Mouse (Mus musculus) heart, embryonic 12.5 days (tissue): ENCODE data around the gene Lrba. TPM values are rescaled to one million over a fixed set of nuclear protein-coding genes. Genes with fewer than 3 reads are reported as not detected.
A peak's percentile ranks its signal among the peaks of the same experiment; 100 is the strongest.

Experiments
- ATAC-seq: fragments of 200-750 bp; cut with Nextera tagmentation; 2 replicates; pipeline ENCODE4 v1.8.0; 2017; ENCODE audit warnings: moderate TSS enrichment, moderate library complexity; ENCODE audit not compliant: insufficient number of reproducible peaks, low FRiP score
- H3K27ac ChIP-seq: fragments of 300-500 bp; sonication (generic); 2 replicates; pipeline ENCODE4 v1.5.1; 2016; ENCODE audit warnings: mild to moderate bottlenecking, moderate library complexity; ENCODE audit not compliant: poor library complexity, severe bottlenecking
- H3K27me3 ChIP-seq: fragments of 300-500 bp; sonication (generic); replicated peaks from 2 replicates; pipeline ENCODE4 v1.6.1; 2016; ENCODE audit warnings: mild to moderate bottlenecking, moderate library complexity
- H3K36me3 ChIP-seq: fragments of 300-500 bp; sonication (generic); 2 replicates; pipeline ENCODE4 v1.6.1; 2016; ENCODE audit warnings: mild to moderate bottlenecking, moderate library complexity
- H3K4me1 ChIP-seq: fragments of 300-500 bp; sonication (generic); replicated peaks from 2 replicates; pipeline ENCODE4 v1.6.1; 2016; ENCODE audit warnings: mild to moderate bottlenecking
- H3K4me2 ChIP-seq: fragments of 300-500 bp; sonication (generic); 2 replicates; pipeline ENCODE4 v1.6.1; 2016; ENCODE audit warnings: mild to moderate bottlenecking, moderate library complexity
- H3K4me3 ChIP-seq: fragments of 300-500 bp; sonication (generic); 2 replicates; pipeline ENCODE4 v1.5.1; 2016; ENCODE audit warnings: mild to moderate bottlenecking
- H3K9ac ChIP-seq: fragments of 300-500 bp; sonication (generic); 2 replicates; pipeline ENCODE4 v1.6.1; 2016; ENCODE audit warnings: mild to moderate bottlenecking, moderate library complexity
- H3K9me3 ChIP-seq: fragments of 300-500 bp; sonication (generic); replicated peaks from 2 replicates; pipeline ENCODE4 v1.6.1; 2016; ENCODE audit warnings: mild to moderate bottlenecking, moderate library complexity
- WGBS: fragments of 180-500 bp; shearing (Covaris S2); methylation state at CpG from one replicate; pipeline ENCODE4 v1.1.7; 2016; 5-methylcytosine and 5-hydroxymethylcytosine counted together
- polyA plus RNA-seq: library from polyadenylated mRNA; unstranded; fragments of >200 nt; fragmentation: Nextera tagmentation; extraction: Ambion mirVana; gene quantifications from 2 replicates; pipeline ENCODE4 v1.2.1, GENCODE M21; 2016

Gene Lrba
- polyA plus RNA-seq = 2.4 and 2.9 TPM in 2 replicates

DNA sequence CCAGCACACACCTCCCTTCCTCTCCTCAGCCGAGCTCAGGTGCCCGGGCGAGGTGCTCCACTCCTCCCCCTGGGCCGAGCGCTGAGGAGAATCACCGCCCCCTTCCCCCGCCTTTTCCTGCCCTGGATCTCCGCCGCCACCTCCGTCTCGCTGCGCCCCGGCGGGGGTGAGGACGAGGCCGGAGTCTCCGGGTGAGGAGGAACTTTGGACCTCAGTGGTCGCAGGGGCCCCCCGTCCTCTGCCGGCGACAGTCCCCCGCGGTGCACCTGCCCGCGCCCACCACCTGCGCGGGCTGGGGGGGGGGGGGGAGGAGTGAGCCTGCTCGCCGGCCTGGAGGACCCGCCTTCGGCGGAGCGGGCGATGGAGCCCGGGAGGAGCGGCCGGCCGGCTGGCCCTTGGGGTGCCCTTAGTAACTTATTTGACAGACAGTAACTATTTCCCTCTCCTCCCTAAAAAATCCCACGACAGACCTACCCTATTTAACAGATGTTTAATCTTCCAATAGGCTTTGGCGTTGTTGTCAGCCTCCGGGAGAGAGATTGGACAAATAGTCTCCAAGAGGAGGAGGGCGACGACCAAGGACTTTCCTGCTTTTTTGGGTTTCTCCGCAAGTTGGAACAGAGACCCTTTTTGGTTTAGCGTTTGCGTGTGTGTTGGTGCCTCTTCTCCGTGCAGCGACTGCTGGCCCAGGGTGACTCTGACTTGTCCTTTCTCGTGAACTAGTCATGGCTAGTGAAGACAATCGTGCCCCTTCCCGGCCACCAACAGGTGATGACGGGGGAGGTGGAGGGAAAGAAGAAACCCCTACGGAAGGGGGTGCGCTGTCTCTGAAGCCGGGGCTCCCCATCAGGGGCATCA, at the start of gene Lrba:
TSS of gene Lrba (plus strand) at position 117 of the 858 bp plus-strand sequence.
- Histone ChIP-seq H3K4me2 (peak within 1 kb of the TSS; percentile 79), H3K36me3 (peaks cover 3% of the 10 kb centered on the region; the same call in 1 of the 2 replicates), H3K27me3 (no peaks in the 10 kb centered on the region), H3K9me3 (no peaks in the 10 kb centered on the region), H3K9ac (peak within 1 kb of the TSS; percentile 83), H3K4me1 (no peaks in the 10 kb centered on the region), H3K4me3 (peak within 1 kb of the TSS; percentile 87), H3K27ac (peak within 1 kb of the TSS; percentile 56)
- under 1% methylated on average over 55 of the region's 55 CpGs for WGBS
- ATAC-seq = peak; percentile 88

DNA sequence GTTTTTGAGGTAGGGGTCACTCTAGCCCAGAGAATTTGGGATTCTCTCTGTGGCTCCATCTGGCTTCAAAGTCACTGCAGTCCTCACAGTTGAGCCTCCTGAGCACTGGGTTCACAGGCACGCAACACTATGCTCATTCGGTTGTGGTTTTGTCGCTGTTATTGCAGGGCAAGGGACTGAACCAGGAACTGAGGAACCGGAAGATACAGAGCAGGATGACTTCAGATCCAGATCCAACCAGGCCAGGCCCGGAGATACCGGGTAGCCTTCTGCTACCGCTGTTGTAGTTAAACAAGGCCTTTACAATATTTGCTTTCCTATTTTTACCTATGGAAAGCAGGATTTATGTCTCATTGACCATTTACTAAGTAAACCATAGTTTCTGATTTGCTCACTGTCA, 44.8 kb upstream of the Lrba start:
- Histone ChIP-seq H3K4me2 (no peak overlapping the region), H3K4me1 (no peaks in the 10 kb centered on the region), H3K9ac (no peak overlapping the region), H3K9me3 (no peaks in the 10 kb centered on the region), H3K36me3 (no peaks in the 10 kb centered on the region), H3K27me3 (no peaks in the 10 kb centered on the region), H3K4me3 (no peak overlapping the region), H3K27ac (no peak overlapping the region)
- WGBS = 87% methylated on average over 7 of the region's 7 CpGs
- no peak for ATAC-seq

GRCm38 (mm10) chr3:86181107-86181506, 43.4 kb upstream of the Lrba start:
- Histone ChIP-seq H3K4me2 (no peak overlapping the region), H3K9ac (no peak overlapping the region), H3K36me3 (no peaks in the 10 kb centered on the region), H3K9me3 (no peaks in the 10 kb centered on the region), H3K27ac (no peak overlapping the region), H3K4me1 (no peaks in the 10 kb centered on the region), H3K27me3 (no peaks in the 10 kb centered on the region), H3K4me3 (no peak overlapping the region)
- 53% methylated on average over 5 of the region's 5 CpGs for WGBS
- no peak for ATAC-seq

GRCm38 (mm10) chr3:86184546-86184945, 39.9 kb upstream of the Lrba start:
- Histone ChIP-seq H3K9me3 (no peaks in the 10 kb centered on the region), H3K27me3 (no peaks in the 10 kb centered on the region), H3K27ac (no peak overlapping the region), H3K36me3 (no peaks in the 10 kb centered on the region), H3K4me2 (no peak overlapping the region), H3K9ac (no peak overlapping the region), H3K4me3 (no peak overlapping the region), H3K4me1 (no peaks in the 10 kb centered on the region)
- ATAC-seq = no peak
- WGBS = 80% methylated on average over 7 of the region's 7 CpGs

GRCm38 (mm10) chr3:86187736-86188389, 36.6 kb upstream of the Lrba start:
- no peak overlapping the region for H3K4me3 ChIP-seq

GRCm38 (mm10) chr3:86195981-86196380, 28.5 kb upstream of the Lrba start:
- Histone ChIP-seq H3K9me3 (no peaks in the 10 kb centered on the region), H3K36me3 (no peaks in the 10 kb centered on the region), H3K4me3 (no peak overlapping the region), H3K27ac (no peak overlapping the region), H3K27me3 (no peaks in the 10 kb centered on the region), H3K4me2 (peak overlapping the region; percentile 45), H3K4me1 (no peaks in the 10 kb centered on the region), H3K9ac (no peak overlapping the region; the same call in 1 of the 2 replicates)
- no peak for ATAC-seq
- 41% methylated on average over 15 of the region's 15 CpGs for WGBS

More at GRCm38 (mm10) chr3:86187736-86188389, 36.6 kb upstream of the Lrba start:
- Histone ChIP-seq H3K4me1 (no peaks in the 10 kb centered on the region), H3K9ac (no peak overlapping the region), H3K27ac (no peak overlapping the region), H3K4me2 (no peak overlapping the region), H3K36me3 (no peaks in the 10 kb centered on the region), H3K27me3 (no peaks in the 10 kb centered on the region), H3K9me3 (no peaks in the 10 kb centered on the region)
- ATAC-seq = no peak
- 78% methylated on average over 5 of the region's 5 CpGs for WGBS

- WGBS = 49% methylated on average over 3 of the region's 3 CpGs
- no peak for ATAC-seq
- H3K4me3 ChIP-seq = no peak overlapping the region
- H3K36me3 ChIP-seq = no peaks in the 10 kb centered on the region
- peak overlapping the region; percentile 45; the same call in 1 of the 2 replicates for H3K4me2 ChIP-seq
- no peaks in the 10 kb centered on the region for H3K27me3 ChIP-seq
- H3K9me3 ChIP-seq = no peaks in the 10 kb centered on the region
- H3K4me1 ChIP-seq = no peaks in the 10 kb centered on the region
- no peak overlapping the region for H3K27ac ChIP-seq
- H3K9ac ChIP-seq = no peak overlapping the region
Observed at GRCm38 (mm10) chr3:86196471-86196870, 28.0 kb upstream of the Lrba start.

- WGBS = 89% methylated on average over 1 of the region's 1 CpGs
- H3K4me1 ChIP-seq = no peaks in the 10 kb centered on the region
- H3K4me3 ChIP-seq = no peak overlapping the region
- H3K9ac ChIP-seq = no peak overlapping the region
- no peak overlapping the region for H3K4me2 ChIP-seq
- H3K9me3 ChIP-seq = no peaks in the 10 kb centered on the region
- ATAC-seq = no peak
- no peaks in the 10 kb centered on the region for H3K36me3 ChIP-seq
- no peak overlapping the region for H3K27ac ChIP-seq
- no peaks in the 10 kb centered on the region for H3K27me3 ChIP-seq
Observed at GRCm38 (mm10) chr3:86201645-86202175, 22.8 kb upstream of the Lrba start.

- Histone ChIP-seq H3K9ac (no peak overlapping the region), H3K4me1 (no peaks in the 10 kb centered on the region), H3K9me3 (no peaks in the 10 kb centered on the region), H3K27ac (no peak overlapping the region), H3K36me3 (no peaks in the 10 kb centered on the region), H3K27me3 (no peaks in the 10 kb centered on the region), H3K4me3 (no peak overlapping the region), H3K4me2 (no peak overlapping the region)
- 87% methylated on average over 3 of the region's 3 CpGs for WGBS
- ATAC-seq = no peak; the same call in 1 of the 2 replicates
Observed at GRCm38 (mm10) chr3:86202449-86202848, 22.0 kb upstream of the Lrba start.

DNA sequence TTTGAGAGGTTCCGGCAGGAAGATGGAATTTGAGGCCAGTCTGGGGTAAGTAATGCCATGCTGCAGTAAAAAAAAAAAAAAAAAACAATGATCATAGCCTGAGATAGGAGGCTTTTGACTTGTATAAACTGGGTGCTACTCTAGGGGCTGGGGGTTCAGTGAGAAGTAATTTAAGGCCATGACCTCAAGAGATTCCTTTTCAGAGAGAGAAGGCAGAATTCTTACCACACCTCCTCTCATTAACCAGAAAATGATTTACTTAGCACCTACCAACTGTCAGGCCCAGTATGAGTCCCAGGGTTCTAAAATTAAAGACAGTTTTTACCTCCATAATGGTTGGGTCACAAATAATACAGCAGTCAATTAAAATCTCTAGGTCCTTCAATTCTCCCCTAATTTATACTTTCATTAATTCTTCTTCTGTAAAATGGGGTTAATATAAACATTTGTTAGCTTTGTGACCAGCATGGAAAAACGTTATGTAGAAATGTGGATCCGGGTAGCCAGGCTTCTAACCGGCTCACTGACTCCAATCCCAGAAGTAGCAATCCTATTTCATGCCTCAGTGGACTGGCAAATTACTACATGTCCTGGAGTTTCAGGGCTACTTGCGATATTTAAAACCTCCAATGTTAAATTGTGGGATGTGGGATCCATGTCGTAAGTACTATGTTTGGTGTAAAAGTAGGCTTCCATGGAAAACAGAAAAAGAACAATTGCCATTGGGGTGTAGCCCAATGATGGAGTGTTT, 19.7 kb upstream of the Lrba start:
- Histone ChIP-seq H3K36me3 (no peaks in the 10 kb centered on the region), H3K4me3 (no peak overlapping the region), H3K4me2 (no peak overlapping the region), H3K9ac (no peak overlapping the region), H3K27me3 (no peaks in the 10 kb centered on the region), H3K9me3 (no peaks in the 10 kb centered on the region), H3K4me1 (no peaks in the 10 kb centered on the region), H3K27ac (no peak overlapping the region)
- no peak for ATAC-seq
- WGBS = 82% methylated on average over 6 of the region's 6 CpGs

GRCm38 (mm10) chr3:86206556-86206955, 17.9 kb upstream of the Lrba start:
- H3K27ac ChIP-seq = no peak overlapping the region

More at GRCm38 (mm10) chr3:86206556-86206955, 17.9 kb upstream of the Lrba start:
- no peaks in the 10 kb centered on the region for H3K36me3 ChIP-seq
- no peak overlapping the region for H3K4me3 ChIP-seq
- H3K4me2 ChIP-seq = no peak overlapping the region
- WGBS = 81% methylated on average over 2 of the region's 2 CpGs
- no peaks in the 10 kb centered on the region for H3K4me1 ChIP-seq
- H3K27me3 ChIP-seq = no peaks in the 10 kb centered on the region
- no peak for ATAC-seq
- no peak overlapping the region for H3K9ac ChIP-seq
- no peaks in the 10 kb centered on the region for H3K9me3 ChIP-seq
